Mouse (Mus musculus) hindbrain, embryonic 15.5 days (tissue): ENCODE data around the gene Inha. TPM values are rescaled to one million over a fixed set of nuclear protein-coding genes. Genes with fewer than 3 reads are reported as not detected.

Source experiments
- ATAC-seq: fragments of 200-750 bp; cut with Nextera tagmentation; 2 replicates; pipeline ENCODE4 v1.8.0; 2017; ENCODE audit warnings: low read depth, moderate number of reproducible peaks, moderate TSS enrichment; ENCODE audit not compliant: low FRiP score
- H3K27ac ChIP-seq: fragments of 300-500 bp; sonication (generic); replicated peaks from 2 replicates; pipeline ENCODE4 v1.5.1; 2015; ENCODE audit warnings: mild to moderate bottlenecking, inconsistent platforms
- H3K27me3 ChIP-seq: fragments of 300-500 bp; sonication (generic); 2 replicates; pipeline ENCODE4 v1.6.1; 2015; ENCODE audit warnings: control low read depth, inconsistent platforms
- H3K36me3 ChIP-seq: fragments of 300-500 bp; sonication (generic); 2 replicates; pipeline ENCODE4 v1.6.1; 2015; ENCODE audit warnings: control low read depth, inconsistent platforms
- H3K4me1 ChIP-seq: fragments of 300-500 bp; sonication (generic); replicated peaks from 2 replicates; pipeline ENCODE4 v1.6.1; 2015; ENCODE audit warnings: control low read depth, inconsistent platforms
- H3K4me2 ChIP-seq: fragments of 300-500 bp; sonication (generic); 2 replicates; pipeline ENCODE4 v1.6.1; 2015; ENCODE audit warnings: moderate library complexity, mild to moderate bottlenecking, inconsistent platforms
- H3K4me3 ChIP-seq: fragments of 300-500 bp; sonication (generic); 2 replicates; pipeline ENCODE4 v1.5.1; 2015; ENCODE audit warnings: mild to moderate bottlenecking, inconsistent platforms
- H3K9ac ChIP-seq: fragments of 300-500 bp; sonication (generic); 2 replicates; pipeline ENCODE4 v1.6.1; 2015; ENCODE audit warnings: inconsistent platforms
- H3K9me3 ChIP-seq: fragments of 300-500 bp; sonication (generic); 2 replicates; pipeline ENCODE4 v1.6.1; 2016; ENCODE audit warnings: control low read depth, inconsistent platforms
- WGBS: fragments of 180-500 bp; shearing (Covaris S2); methylation state at CpG from one replicate; pipeline ENCODE4 v1.1.7; 2015; 5-methylcytosine and 5-hydroxymethylcytosine counted together
- polyA plus RNA-seq: library from polyadenylated mRNA; unstranded; fragments of >200 nt; fragmentation: Nextera tagmentation; extraction: Ambion mirVana; gene quantifications from 2 replicates; pipeline ENCODE4 v1.2.1, GENCODE M21; 2015

Inha gene
- polyA plus RNA-seq, 1 experiment from 2014 or later = 22.4 TPM

- no peaks in the 10 kb centered on the region for H3K9me3 ChIP-seq
- WGBS = 36% methylated on average over 24 of the region's 24 CpGs
- no peak overlapping the region for H3K4me3 ChIP-seq
- peaks cover 17% of the 10 kb centered on the region for H3K4me1 ChIP-seq
- ATAC-seq = no peak
- no peak overlapping the region for H3K4me2 ChIP-seq
- H3K36me3 ChIP-seq = no peaks in the 10 kb centered on the region
- no peak overlapping the region for H3K27ac ChIP-seq
- peaks cover 26% of the 10 kb centered on the region for H3K27me3 ChIP-seq
- H3K9ac ChIP-seq = no peak overlapping the region
Observed at GRCm38 (mm10) chr1:75492579-75493170, 14.2 kb upstream of the Inha start.

GRCm38 (mm10) chr1:75494878-75495548 lies 11.9 kb upstream of the Inha start:
- Histone ChIP-seq H3K4me1 (peaks cover 6% of the 10 kb centered on the region; the same call in 1 of the 2 replicates), H3K4me3 (no peak overlapping the region), H3K9me3 (no peaks in the 10 kb centered on the region), H3K36me3 (0 out of 2 replicates have a peak, but pooled peaks cover 6% of the 10 kb centered on the region), H3K9ac (no peak overlapping the region), H3K27ac (no peak overlapping the region), H3K27me3 (peaks cover 8% of the 10 kb centered on the region; the same call in 1 of the 2 replicates), H3K4me2 (no peak overlapping the region)
- 45% methylated on average over 12 of the region's 12 CpGs for WGBS
- no peak for ATAC-seq

GRCm38 (mm10) chr1:75498897-75499296 lies 8.0 kb upstream of the Inha start:
- Histone ChIP-seq H3K27me3 (0 out of 2 replicates have a peak, but pooled peaks cover 9% of the 10 kb centered on the region), H3K9ac (no peak overlapping the region), H3K4me2 (no peak overlapping the region), H3K4me1 (peaks cover 12% of the 10 kb centered on the region), H3K9me3 (no peaks in the 10 kb centered on the region), H3K27ac (no peak overlapping the region), H3K36me3 (peaks cover 23% of the 10 kb centered on the region), H3K4me3 (no peak overlapping the region)
- 92% methylated on average over 4 of the region's 4 CpGs for WGBS
- ATAC-seq = no peak

- Histone ChIP-seq H3K4me2 (no peak overlapping the region), H3K9ac (no peak overlapping the region), H3K4me3 (no peak overlapping the region), H3K36me3 (peaks cover 23% of the 10 kb centered on the region), H3K27me3 (0 out of 2 replicates have a peak, but pooled peaks cover 9% of the 10 kb centered on the region), H3K4me1 (peaks cover 18% of the 10 kb centered on the region), H3K27ac (no peak overlapping the region), H3K9me3 (no peaks in the 10 kb centered on the region)
- no peak for ATAC-seq
- WGBS = 86% methylated on average over 7 of the region's 7 CpGs
Observed at GRCm38 (mm10) chr1:75499441-75499840, 7.4 kb upstream of the Inha start.

- WGBS = 94% methylated on average over 9 of the region's 9 CpGs
- Histone ChIP-seq H3K9ac (no peak overlapping the region), H3K4me1 (peaks cover 27% of the 10 kb centered on the region), H3K4me3 (no peak overlapping the region), H3K27me3 (0 out of 2 replicates have a peak, but pooled peaks cover 9% of the 10 kb centered on the region), H3K4me2 (no peak overlapping the region), H3K9me3 (no peaks in the 10 kb centered on the region), H3K36me3 (peaks cover 23% of the 10 kb centered on the region), H3K27ac (no peak overlapping the region)
- ATAC-seq = no peak
Observed at GRCm38 (mm10) chr1:75501905-75502304, 5.0 kb upstream of the Inha start.

- Histone ChIP-seq H3K4me1 (peaks cover 35% of the 10 kb centered on the region), H3K36me3 (peaks cover 23% of the 10 kb centered on the region), H3K4me2 (no peak overlapping the region), H3K9me3 (no peaks in the 10 kb centered on the region), H3K4me3 (no peak overlapping the region), H3K27me3 (peaks cover 14% of the 10 kb centered on the region; the same call in 1 of the 2 replicates), H3K9ac (no peak overlapping the region), H3K27ac (no peak overlapping the region)
- WGBS = 89% methylated on average over 25 of the region's 25 CpGs
- no peak for ATAC-seq
Observed at GRCm38 (mm10) chr1:75502945-75503650, 3.8 kb upstream of the Inha start.

GRCm38 (mm10) chr1:75503651-75503980 lies 3.3 kb upstream of the Inha start:
- WGBS = 66% methylated on average over 23 of the region's 23 CpGs
- ATAC-seq = no peak
- Histone ChIP-seq H3K4me1 (peaks cover 35% of the 10 kb centered on the region), H3K4me2 (peak overlapping the region; percentile 4; the same call in 1 of the 2 replicates), H3K27ac (no peak overlapping the region), H3K4me3 (no peak overlapping the region), H3K36me3 (peaks cover 23% of the 10 kb centered on the region), H3K27me3 (peaks cover 14% of the 10 kb centered on the region; the same call in 1 of the 2 replicates), H3K9me3 (no peaks in the 10 kb centered on the region), H3K9ac (no peak overlapping the region)

- H3K27me3 ChIP-seq = peaks cover 14% of the 10 kb centered on the region; the same call in 1 of the 2 replicates
- H3K4me3 ChIP-seq = peak overlapping the region; percentile 65
- peak overlapping the region; percentile 94 for H3K27ac ChIP-seq
- peaks cover 35% of the 10 kb centered on the region for H3K4me1 ChIP-seq
- H3K36me3 ChIP-seq = peaks cover 18% of the 10 kb centered on the region
- no peaks in the 10 kb centered on the region for H3K9me3 ChIP-seq
- 64% methylated on average over 9 of the region's 9 CpGs for WGBS
- H3K9ac ChIP-seq = peak overlapping the region; percentile 90
- peak overlapping the region; percentile 89 for H3K4me2 ChIP-seq
- no peak for ATAC-seq
Observed at GRCm38 (mm10) chr1:75504256-75505045, 2.4 kb upstream of the Inha start.

- ATAC-seq = peak; percentile 86
- Histone ChIP-seq H3K4me1 (peaks cover 35% of the 10 kb centered on the region), H3K27me3 (peaks cover 17% of the 10 kb centered on the region; the same call in 1 of the 2 replicates), H3K36me3 (peaks cover 18% of the 10 kb centered on the region), H3K9ac (peak overlapping the region; percentile 90), H3K27ac (peak overlapping the region; percentile 94), H3K4me2 (peak overlapping the region; percentile 89), H3K9me3 (no peaks in the 10 kb centered on the region), H3K4me3 (peak overlapping the region; percentile 65)
- under 1% methylated on average over 84 of the region's 84 CpGs for WGBS
Observed at GRCm38 (mm10) chr1:75505159-75505955, 1.5 kb upstream of the Inha start.

- ATAC-seq = peak; percentile 79
- H3K4me3 ChIP-seq = peak within 1 kb of the TSS; percentile 65
- under 1% methylated on average over 53 of the region's 65 CpGs for WGBS
- H3K27ac ChIP-seq = peak within 1 kb of the TSS; percentile 94
- H3K4me2 ChIP-seq = peak within 1 kb of the TSS; percentile 89
- peaks cover 9% of the 10 kb centered on the region for H3K36me3 ChIP-seq
- H3K9ac ChIP-seq = peak within 1 kb of the TSS; percentile 90
- no peaks in the 10 kb centered on the region for H3K9me3 ChIP-seq
- peaks cover 17% of the 10 kb centered on the region; the same call in 1 of the 2 replicates for H3K27me3 ChIP-seq
- peaks cover 35% of the 10 kb centered on the region for H3K4me1 ChIP-seq
Observed at GRCm38 (mm10) chr1:75505956-75506831, 683 bp upstream of the Inha start, which contains the start of gene Obsl1. Gene Obsl1 (minus strand): TSS chr1:75506452.
